Mouse (Mus musculus) embryonic facial prominence, embryonic 15.5 days (tissue): ENCODE measurements at regions not wholly inside any gene's neighbourhood (a gene's known extent, or its start where the extent isn't known, plus 50 kb on each side); places are given as distances from the start of the nearest gene placed in this dataset.

ENCODE experiments used
- ATAC-seq: fragments of 200-750 bp; cut with Nextera tagmentation; 2 replicates; pipeline ENCODE4 v1.8.0; 2017; ENCODE audit warnings: low read depth, moderate TSS enrichment; ENCODE audit not compliant: insufficient number of reproducible peaks, low FRiP score, low TSS enrichment
- H3K27ac ChIP-seq: fragments of 300-500 bp; sonication (generic); replicated peaks from 2 replicates; pipeline ENCODE4 v1.5.1; 2015; ENCODE audit warnings: mild to moderate bottlenecking, inconsistent platforms
- H3K27me3 ChIP-seq: fragments of 300-500 bp; sonication (generic); 2 replicates; pipeline ENCODE4 v1.6.1; 2015; ENCODE audit warnings: inconsistent platforms
- H3K36me3 ChIP-seq: fragments of 300-500 bp; sonication (generic); 2 replicates; pipeline ENCODE4 v1.6.1; 2015; ENCODE audit warnings: mild to moderate bottlenecking, inconsistent platforms
- H3K4me1 ChIP-seq: fragments of 300-500 bp; sonication (generic); 2 replicates; pipeline ENCODE4 v1.6.1; 2015; ENCODE audit warnings: inconsistent platforms
- H3K4me2 ChIP-seq: fragments of 300-500 bp; sonication (generic); replicated peaks from 2 replicates; pipeline ENCODE4 v1.6.1; 2015; ENCODE audit warnings: mild to moderate bottlenecking, inconsistent platforms
- H3K4me3 ChIP-seq: fragments of 300-500 bp; sonication (generic); replicated peaks from 2 replicates; pipeline ENCODE4 v1.5.1; 2015; ENCODE audit warnings: mild to moderate bottlenecking, inconsistent platforms
- H3K9ac ChIP-seq: fragments of 300-500 bp; sonication (generic); 2 replicates; pipeline ENCODE4 v1.6.1; 2015; ENCODE audit warnings: inconsistent platforms
- H3K9me3 ChIP-seq: fragments of 300-500 bp; sonication (generic); replicated peaks from 2 replicates; pipeline ENCODE4 v1.6.1; 2016; ENCODE audit warnings: inconsistent platforms
- WGBS: fragments of 180-500 bp; shearing (Covaris S2); methylation state at CpG from one replicate; pipeline ENCODE4 v1.1.7; 2015; 5-methylcytosine and 5-hydroxymethylcytosine counted together

DNA sequence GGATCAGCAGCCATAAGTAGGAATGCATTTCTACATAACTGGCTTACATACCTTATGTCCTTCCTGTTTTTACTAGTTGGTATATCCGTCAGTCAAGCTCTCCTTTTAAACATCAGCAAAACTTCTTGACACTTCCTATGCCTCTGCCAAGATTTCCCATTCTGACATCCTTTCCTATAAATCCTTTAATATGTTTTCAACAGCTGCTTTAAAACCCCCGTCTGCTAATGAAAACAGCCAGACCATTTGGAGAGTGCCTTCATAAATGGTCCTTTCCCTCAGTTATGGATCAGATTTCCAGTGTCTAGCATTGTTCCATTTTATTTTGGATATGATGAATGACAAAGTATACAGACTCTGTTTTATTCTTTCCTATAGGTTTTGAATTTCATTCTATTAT, 270.7 kb upstream of the Rgmb start:
- H3K4me2 ChIP-seq: no peak overlapping the region
- H3K27me3 ChIP-seq: no peaks in the 10 kb centered on the region
- H3K36me3 ChIP-seq: no peaks in the 10 kb centered on the region
- H3K4me1 ChIP-seq: no peaks in the 10 kb centered on the region
- no peak overlapping the region for H3K4me3 ChIP-seq
- no peaks in the 10 kb centered on the region for H3K9me3 ChIP-seq
- H3K27ac ChIP-seq: no peak overlapping the region
- 32% methylated on average over 2 of the region's 2 CpGs for WGBS
- no peak overlapping the region for H3K9ac ChIP-seq
- ATAC-seq: no peak

GRCm38 (mm10) chr17:16092952-16093351, 262.1 kb upstream of the Rgmb start:
- ATAC-seq: no peak

GRCm38 (mm10) chr17:16089619-16090280, 258.9 kb upstream of the Rgmb start:
- Histone ChIP-seq H3K27ac (no peak overlapping the region), H3K4me2 (no peak overlapping the region), H3K27me3 (no peaks in the 10 kb centered on the region), H3K9me3 (no peaks in the 10 kb centered on the region), H3K4me1 (no peaks in the 10 kb centered on the region), H3K36me3 (no peaks in the 10 kb centered on the region), H3K9ac (no peak overlapping the region), H3K4me3 (no peak overlapping the region)
- WGBS: 78% methylated on average over 8 of the region's 8 CpGs
- no peak for ATAC-seq

More at GRCm38 (mm10) chr17:16092952-16093351, 262.1 kb upstream of the Rgmb start:
- Histone ChIP-seq H3K4me1 (no peaks in the 10 kb centered on the region), H3K36me3 (no peaks in the 10 kb centered on the region), H3K4me3 (no peak overlapping the region), H3K27me3 (no peaks in the 10 kb centered on the region), H3K4me2 (no peak overlapping the region), H3K9me3 (no peaks in the 10 kb centered on the region), H3K9ac (no peak overlapping the region), H3K27ac (no peak overlapping the region)
- 85% methylated on average over 4 of the region's 4 CpGs for WGBS

DNA sequence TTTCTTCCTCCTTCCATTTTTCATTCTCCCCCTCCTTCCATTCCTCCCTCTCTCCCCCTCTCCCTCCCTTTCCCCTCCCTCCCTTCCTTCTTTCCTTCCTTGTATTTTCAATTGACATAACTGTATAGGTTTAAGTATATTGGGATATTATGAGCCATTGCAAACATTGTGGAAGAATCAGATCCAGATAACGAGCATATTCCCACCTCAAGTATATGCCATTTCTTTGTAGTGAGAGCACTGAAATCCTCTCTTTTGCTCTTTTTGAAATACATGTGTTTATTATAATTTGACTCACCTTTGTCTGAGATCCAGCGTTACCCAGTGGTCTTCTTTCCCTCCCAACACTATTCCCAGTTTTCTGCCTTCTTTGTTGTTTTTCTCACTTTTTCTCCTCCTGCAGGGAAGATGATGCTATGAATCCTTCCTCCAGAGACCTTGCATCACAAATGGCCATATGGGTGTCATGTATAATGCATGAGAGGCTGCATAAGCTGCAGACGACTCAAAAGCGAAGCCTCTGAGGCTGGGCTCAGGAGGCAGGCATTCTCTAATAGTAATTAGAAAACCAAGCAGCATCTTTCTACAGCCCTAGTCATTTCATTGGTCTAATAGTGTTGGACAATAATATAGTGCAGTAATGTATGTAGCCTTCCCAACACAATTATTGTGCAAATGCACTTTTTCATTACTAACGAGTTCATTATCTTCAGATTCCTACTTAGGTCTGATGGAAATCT, 258.2 kb upstream of the Rgmb start:
- Histone ChIP-seq H3K4me1 (no peaks in the 10 kb centered on the region), H3K36me3 (no peaks in the 10 kb centered on the region), H3K9me3 (no peaks in the 10 kb centered on the region), H3K4me2 (no peak overlapping the region), H3K4me3 (no peak overlapping the region), H3K27me3 (no peaks in the 10 kb centered on the region), H3K27ac (no peak overlapping the region), H3K9ac (no peak overlapping the region)
- 58% methylated on average over 5 of the region's 5 CpGs for WGBS
- no peak for ATAC-seq

DNA sequence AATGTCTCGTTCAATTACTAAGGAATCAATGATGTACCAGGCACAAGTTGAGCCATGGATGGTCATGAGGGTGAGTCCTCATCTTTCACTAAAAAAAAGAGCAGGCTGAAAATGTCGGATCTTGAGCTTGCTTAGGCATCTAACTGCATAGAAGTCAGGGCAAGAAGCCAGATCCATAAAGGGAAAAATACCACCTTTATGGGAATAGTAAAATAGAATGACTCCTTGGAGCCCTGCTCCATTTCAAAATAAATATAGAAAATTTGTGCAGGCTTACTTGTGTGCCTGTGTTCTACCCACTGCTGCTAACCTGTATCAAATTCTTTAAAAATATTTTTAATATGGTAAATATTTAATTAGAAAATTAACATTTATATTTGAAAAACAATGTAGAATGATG, 256.2 kb upstream of the Rgmb start:
- no peak overlapping the region for H3K9ac ChIP-seq
- H3K4me3 ChIP-seq: no peak overlapping the region
- H3K4me1 ChIP-seq: no peaks in the 10 kb centered on the region
- no peak for ATAC-seq
- H3K27me3 ChIP-seq: no peaks in the 10 kb centered on the region
- H3K27ac ChIP-seq: no peak overlapping the region
- H3K9me3 ChIP-seq: no peaks in the 10 kb centered on the region
- 69% methylated on average over 2 of the region's 2 CpGs for WGBS
- no peak overlapping the region for H3K4me2 ChIP-seq
- H3K36me3 ChIP-seq: no peaks in the 10 kb centered on the region

DNA sequence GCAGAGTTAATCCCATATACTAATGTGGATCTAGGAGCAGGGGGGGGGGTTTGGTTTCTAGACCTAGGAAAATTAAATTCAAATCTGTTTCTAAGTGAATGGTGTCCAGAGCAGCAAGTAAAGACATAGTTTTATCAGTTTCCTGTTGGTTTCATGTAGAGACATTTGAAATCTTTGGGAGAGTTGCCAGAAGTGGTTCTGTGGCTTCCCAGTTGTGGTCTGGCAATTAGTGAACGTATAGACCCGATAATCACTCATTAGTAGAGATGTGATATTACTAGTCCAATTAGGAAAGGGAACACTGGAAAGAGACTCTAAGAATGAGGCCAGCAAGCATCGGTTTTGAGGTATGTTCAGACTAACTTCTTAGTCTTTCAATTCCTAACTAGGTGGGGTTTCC, 252.0 kb upstream of the Rgmb start:
- ATAC-seq: no peak
- Histone ChIP-seq H3K27me3 (no peaks in the 10 kb centered on the region), H3K4me2 (no peak overlapping the region), H3K4me3 (no peak overlapping the region), H3K9ac (no peak overlapping the region), H3K27ac (no peak overlapping the region), H3K36me3 (no peaks in the 10 kb centered on the region), H3K4me1 (no peaks in the 10 kb centered on the region), H3K9me3 (no peaks in the 10 kb centered on the region)
- WGBS: 83% methylated on average over 3 of the region's 3 CpGs

- no peak overlapping the region for H3K9ac ChIP-seq
- ATAC-seq: no peak
- no peaks in the 10 kb centered on the region for H3K36me3 ChIP-seq
- H3K4me2 ChIP-seq: no peak overlapping the region
- H3K4me3 ChIP-seq: no peak overlapping the region
- no peak overlapping the region for H3K27ac ChIP-seq
- no peaks in the 10 kb centered on the region for H3K9me3 ChIP-seq
- H3K27me3 ChIP-seq: no peaks in the 10 kb centered on the region
- 74% methylated on average over 3 of the region's 3 CpGs for WGBS
- H3K4me1 ChIP-seq: no peaks in the 10 kb centered on the region
Measured at GRCm38 (mm10) chr17:16078549-16078948, 247.7 kb upstream of the Rgmb start.

- H3K9me3 ChIP-seq: no peaks in the 10 kb centered on the region
- no peak overlapping the region for H3K4me2 ChIP-seq
- no peak overlapping the region for H3K9ac ChIP-seq
- ATAC-seq: no peak
- no peaks in the 10 kb centered on the region for H3K36me3 ChIP-seq
- 0 out of 2 replicates have a peak, but pooled peaks cover 4% of the 10 kb centered on the region for H3K4me1 ChIP-seq
- no peaks in the 10 kb centered on the region for H3K27me3 ChIP-seq
- WGBS: 28% methylated on average over 1 of the region's 1 CpGs
- no peak overlapping the region for H3K4me3 ChIP-seq
- H3K27ac ChIP-seq: no peak overlapping the region
Measured at GRCm38 (mm10) chr17:16069334-16069733, 238.5 kb upstream of the Rgmb start.

DNA sequence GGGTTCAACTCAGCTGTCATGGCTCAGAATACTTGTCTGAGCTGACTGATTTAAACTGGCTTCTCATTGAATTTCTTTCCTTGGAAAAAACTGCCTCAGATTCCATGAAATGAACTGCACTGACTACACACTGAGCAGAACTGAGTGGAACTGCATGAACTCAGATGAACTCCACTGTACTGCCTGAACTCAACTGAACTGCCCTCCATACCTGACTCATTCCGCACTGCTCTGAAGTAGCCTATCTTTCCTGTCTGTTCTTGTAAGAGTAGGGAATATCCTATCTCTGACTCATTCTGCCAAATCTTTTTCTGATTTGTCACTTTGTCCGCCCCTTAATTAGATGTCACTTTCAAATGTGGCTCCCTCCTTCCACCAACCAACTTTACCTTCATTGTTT, 237.0 kb upstream of the Rgmb start:
- no peak for ATAC-seq
- Histone ChIP-seq H3K4me2 (no peak overlapping the region), H3K4me3 (no peak overlapping the region), H3K27ac (no peak overlapping the region), H3K4me1 (0 out of 2 replicates have a peak, but pooled peaks cover 4% of the 10 kb centered on the region), H3K9me3 (no peaks in the 10 kb centered on the region), H3K36me3 (no peaks in the 10 kb centered on the region), H3K27me3 (no peaks in the 10 kb centered on the region), H3K9ac (no peak overlapping the region)
- WGBS: 83% methylated on average over 2 of the region's 2 CpGs

DNA sequence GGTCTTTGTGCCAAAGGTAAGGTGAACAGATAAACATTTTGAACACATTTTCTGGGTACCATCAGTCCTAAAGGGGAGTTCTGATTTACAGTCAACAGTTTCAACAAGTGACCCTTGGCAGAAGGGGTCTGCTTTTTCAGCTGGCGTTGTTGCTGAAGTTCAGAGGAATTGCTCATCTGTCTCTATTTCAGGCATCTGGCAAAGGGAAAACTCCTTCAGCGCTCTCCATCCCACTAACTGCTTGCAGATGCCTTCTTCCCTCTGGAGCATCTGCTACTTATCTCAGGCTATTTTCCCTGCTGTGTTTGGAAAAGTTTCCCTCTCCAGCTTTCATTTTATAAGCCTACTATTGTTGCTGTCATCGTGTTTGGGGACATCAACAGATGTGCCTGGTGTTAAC, 223.6 kb upstream of the Rgmb start:
- 16% methylated on average over 3 of the region's 3 CpGs for WGBS
- Histone ChIP-seq H3K4me2 (no peak overlapping the region), H3K9me3 (no peaks in the 10 kb centered on the region; the same call in 1 of the 2 replicates), H3K27me3 (no peaks in the 10 kb centered on the region), H3K36me3 (no peaks in the 10 kb centered on the region), H3K4me1 (0 out of 2 replicates have a peak, but pooled peaks cover 3% of the 10 kb centered on the region), H3K4me3 (no peak overlapping the region), H3K27ac (no peak overlapping the region; the same call in 1 of the 2 replicates), H3K9ac (no peak overlapping the region)
- ATAC-seq: no peak

DNA sequence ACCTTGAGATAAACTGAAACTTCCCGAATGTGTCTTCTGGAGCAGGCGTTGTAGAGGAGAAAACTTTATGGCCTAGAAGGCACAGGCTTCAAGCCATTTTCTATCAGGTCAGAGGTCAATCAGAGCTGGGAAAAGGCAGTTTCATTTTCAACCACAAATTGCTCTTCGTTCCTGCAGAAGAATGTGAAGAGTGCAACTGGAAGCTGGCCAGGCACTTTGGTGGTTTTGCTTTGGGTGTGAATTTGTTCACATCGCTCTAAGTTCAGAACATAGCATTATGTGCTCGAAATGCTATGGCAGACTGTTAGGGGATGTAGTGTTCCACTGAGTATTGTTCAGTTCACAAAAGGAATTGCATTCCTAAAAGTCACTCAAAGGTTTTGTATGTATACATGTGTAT, 220.9 kb upstream of the Rgmb start:
- 0 out of 2 replicates have a peak, but pooled peaks cover 3% of the 10 kb centered on the region for H3K4me1 ChIP-seq
- 33% methylated on average over 5 of the region's 5 CpGs for WGBS
- no peaks in the 10 kb centered on the region for H3K36me3 ChIP-seq
- no peak overlapping the region for H3K4me2 ChIP-seq
- no peak overlapping the region for H3K27ac ChIP-seq
- ATAC-seq: no peak
- no peak overlapping the region for H3K9ac ChIP-seq
- H3K4me3 ChIP-seq: no peak overlapping the region
- no peaks in the 10 kb centered on the region for H3K9me3 ChIP-seq
- no peaks in the 10 kb centered on the region for H3K27me3 ChIP-seq
